Mouse (Mus musculus): Measurements from ENCODE around the gene Slc35b2. TPM values are rescaled to one million over a fixed set of nuclear protein-coding genes. Genes with fewer than 3 reads are reported as not detected.
A peak's percentile ranks its signal among the peaks of the same experiment; 100 is the strongest.

The Slc35b2 gene
- total RNA-seq, 2 experiments from 2014 or later, result 30.3 to 32.2 TPM

DNA sequence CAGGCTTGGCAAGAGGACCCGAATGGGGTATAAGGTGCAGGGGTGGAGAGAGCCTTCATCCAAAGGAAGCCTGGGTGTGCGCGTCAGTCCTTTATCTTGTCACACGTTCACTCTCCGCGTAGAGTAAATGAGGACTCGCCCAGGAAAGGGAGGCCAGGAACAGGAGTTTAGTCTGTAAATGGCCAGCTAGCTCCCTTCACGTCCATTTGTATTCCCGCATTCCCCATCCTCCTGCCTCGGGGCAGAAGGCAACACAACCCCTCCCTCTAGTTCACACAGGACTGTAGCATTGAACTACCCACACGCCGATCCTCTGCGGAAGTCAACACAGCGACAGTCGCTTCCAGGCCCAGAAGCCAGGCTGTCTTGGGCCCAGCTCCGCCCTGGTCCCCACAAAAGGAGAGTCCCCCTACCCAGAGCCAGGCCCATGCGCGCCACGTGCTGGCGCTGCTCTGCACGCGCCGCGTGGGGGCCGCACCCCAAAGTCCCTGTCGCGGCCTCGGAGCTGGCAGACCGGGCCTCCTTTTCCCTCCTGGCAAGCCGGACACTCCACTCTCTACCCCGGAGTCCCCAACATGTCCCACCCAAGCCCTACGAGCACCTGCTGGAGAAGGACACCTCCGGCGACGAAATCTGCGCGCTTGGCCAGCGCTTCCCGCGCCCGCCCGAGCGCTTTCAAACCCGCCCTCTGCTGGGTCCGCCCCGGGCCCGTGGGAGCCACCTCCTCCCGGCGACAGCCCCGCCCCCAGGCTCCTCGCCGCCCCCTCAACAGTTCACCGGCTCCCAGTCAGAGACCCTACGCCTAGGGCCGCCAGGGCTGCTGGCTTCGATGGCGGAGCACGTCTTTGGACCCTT lies 31.4 kb downstream of the Slc35b2 start:
- intact Hi-C loops (cut with DNase I), result loop anchor here (5.0 to 10.0 kb wide), 2 partner anchors 37 to 560 kb away; partner anchors contain the start of gene Mad2l1bp
- peak in 1 of 2 experiments; percentile 54 for DNase-seq (ENCODE audit: low spot score in 2 of 2)

DNA sequence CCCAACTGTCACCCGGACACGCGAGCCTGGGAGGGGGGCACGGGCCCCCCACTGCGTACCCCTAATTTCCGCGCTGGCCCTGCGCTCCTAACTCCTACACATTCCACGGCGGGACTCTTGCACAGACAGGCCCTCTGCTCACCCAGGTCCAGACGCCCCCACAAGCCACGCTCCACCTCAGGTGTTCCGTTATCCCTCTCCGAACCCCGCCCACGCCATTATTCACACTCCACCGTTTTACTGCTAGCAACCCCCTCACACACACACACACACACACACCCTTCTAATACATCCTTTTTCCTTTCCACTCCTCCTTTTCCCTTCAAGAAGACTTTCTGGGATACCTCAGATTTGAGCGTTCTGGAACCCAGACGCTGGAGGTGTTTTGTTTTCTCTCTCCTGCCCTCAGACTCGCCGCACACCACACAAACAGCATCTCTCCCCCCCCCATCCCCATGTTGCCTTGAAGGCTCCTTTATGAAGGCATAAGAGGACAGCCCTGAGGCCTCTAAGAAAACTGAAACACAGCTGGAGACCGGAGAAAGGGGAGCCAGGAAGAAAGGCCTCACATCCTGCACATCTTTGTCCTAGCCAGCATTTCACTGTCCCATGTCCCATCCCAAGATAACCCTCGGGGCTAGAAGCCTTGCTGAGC lies 32.2 kb downstream of the Slc35b2 start:
- intact Hi-C loops (cut with DNase I), result loop anchor here (5.0 to 10.0 kb wide), 2 partner anchors 36 to 559 kb away; partner anchors contain the start of gene Mad2l1bp
- DNase-seq (ENCODE audit: low spot score in 2 of 2), result no peak

DNA sequence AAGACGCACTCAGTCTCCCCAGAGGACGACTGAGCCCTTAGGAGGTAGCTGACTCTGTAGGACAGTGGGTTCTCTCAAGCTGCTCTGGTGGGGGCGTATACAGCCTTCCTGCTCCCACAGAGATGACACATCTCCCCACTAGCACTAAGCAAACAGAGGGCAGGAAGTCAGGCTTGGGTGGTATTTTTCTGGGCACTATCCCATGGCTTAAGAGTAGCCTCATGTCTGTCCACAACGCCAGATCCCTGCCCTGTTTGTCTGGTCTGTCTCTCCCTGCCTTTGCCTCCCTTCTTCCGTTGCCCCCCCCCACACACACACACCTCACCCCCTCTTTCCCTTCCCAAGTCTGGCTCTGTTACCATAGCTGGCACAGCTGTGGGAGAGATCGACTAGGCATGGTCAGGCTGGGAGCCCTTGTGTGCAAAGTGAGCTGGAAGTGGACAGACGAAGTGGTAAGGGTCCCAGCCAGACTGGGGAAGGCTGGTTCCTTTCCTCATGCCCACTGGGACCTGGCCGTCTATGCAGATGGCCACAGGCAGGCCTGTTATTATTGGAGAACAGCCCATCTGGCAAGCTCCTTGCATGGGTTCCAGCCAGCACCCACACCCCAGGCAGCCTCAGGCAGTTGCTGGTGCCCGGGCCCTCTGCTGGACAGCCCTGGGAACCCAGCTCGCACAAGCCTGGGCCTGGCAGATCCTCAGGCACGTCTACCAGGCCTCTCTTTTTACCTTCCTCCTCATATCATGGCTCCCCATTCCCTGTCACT lies 33.1 kb downstream of the Slc35b2 start:
- intact Hi-C loops (cut with DNase I), result loop anchor here (5.0 to 10.0 kb wide), 2 partner anchors 35 to 558 kb away; partner anchors contain the start of gene Mad2l1bp
- DNase-seq (ENCODE audit: low spot score in 2 of 2), result peak in 1 of 2 experiments; percentile 69

GRCm38 (mm10) chr17:45597787-45598186 lies 34.1 kb downstream of the Slc35b2 start:
- no peak for DNase-seq (ENCODE audit: low spot score in 2 of 2)
- intact Hi-C loops (cut with DNase I), result loop anchor here (5.0 to 10.0 kb wide), 2 partner anchors 35 to 557 kb away; partner anchors contain the start of gene Mad2l1bp

- intact Hi-C loops (cut with DNase I), result loop anchor here (5.0 to 10.0 kb wide), 2 partner anchors 34 to 556 kb away; partner anchors contain the start of gene Mad2l1bp
- DNase-seq (ENCODE audit: low spot score in 2 of 2), result no peak
Observed at GRCm38 (mm10) chr17:45598376-45598775, 34.7 kb downstream of the Slc35b2 start.

- intact Hi-C loops (cut with DNase I), result loop anchor here (5.0 to 10.0 kb wide), 2 partner anchors 33 to 556 kb away; partner anchors contain the start of gene Mad2l1bp
- no peak for DNase-seq (ENCODE audit: low spot score in 2 of 2)
Observed at GRCm38 (mm10) chr17:45598891-45599290, 35.2 kb downstream of the Slc35b2 start.

DNA sequence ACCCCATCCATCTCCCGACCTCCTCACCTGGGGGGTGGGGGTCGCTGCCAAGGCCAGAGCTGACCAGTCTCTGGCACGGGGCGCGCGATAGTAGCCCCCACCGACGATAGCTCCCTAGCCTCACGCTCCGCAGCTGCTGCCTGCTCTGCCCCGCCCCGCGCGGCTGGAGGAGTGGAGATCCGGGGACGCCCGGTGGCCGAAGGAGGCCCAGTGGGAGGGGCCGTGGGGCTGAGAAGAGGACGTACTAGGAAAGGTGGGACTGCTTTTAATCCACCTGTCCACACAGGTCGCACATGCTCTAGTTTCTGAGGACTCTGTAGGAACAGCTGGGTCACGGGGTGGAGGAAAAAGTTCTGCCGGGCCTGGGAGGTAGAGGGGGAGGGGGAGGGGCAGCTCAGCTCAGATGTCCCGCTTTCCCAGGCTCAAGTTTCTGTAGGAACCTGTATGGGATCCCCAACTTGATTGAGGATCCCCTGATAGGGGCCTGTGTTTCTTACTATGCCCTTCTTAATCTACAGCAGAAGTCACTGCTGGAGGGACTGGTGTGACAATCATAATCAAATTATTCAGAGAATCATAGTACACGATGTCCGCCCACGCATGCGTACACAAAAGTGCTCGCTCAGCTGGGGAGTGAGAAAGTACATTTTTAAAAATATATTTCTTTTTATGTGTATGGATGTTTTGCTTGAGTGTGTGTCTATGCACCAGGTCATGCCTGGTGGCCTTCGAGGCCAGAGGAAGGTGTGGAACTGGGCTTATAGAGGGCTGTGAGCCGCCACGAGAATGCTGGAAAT lies 36.0 kb downstream of the Slc35b2 start, which contains the start of gene Slc29a1:
Gene Slc29a1, minus strand, starts transcription at position 161 of the 797 bp plus-strand sequence.
- intact Hi-C loops (cut with DNase I), result loop anchor here (5.0 to 10.0 kb wide), 2 partner anchors 33 to 555 kb away; partner anchors contain the start of gene Mad2l1bp
- no peak for DNase-seq (ENCODE audit: low spot score in 2 of 2)

DNA sequence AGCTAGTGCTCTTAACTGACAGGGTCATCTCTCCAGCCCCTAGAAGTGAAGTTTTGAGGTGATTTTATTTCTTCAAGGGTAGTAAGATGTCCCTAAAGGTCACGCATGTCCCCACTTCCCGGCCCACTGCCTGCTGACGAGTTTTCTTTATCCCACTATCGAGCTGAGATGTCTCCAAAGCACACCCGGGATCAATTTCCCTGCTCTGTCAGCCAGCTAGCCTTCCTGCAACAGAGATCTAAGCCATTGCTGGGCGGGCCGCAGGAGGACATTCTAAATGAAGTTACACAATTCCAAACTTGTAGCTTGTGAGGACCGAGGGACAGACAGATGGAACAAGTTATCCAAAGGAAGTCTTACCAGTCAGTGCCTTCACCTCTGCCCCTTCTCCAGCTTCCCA lies 36.6 kb downstream of the Slc35b2 start:
- intact Hi-C loops (cut with DNase I), result no loop called here
- no peak for DNase-seq (ENCODE audit: low spot score in 2 of 2)

GRCm38 (mm10) chr17:45601325-45601724 lies 37.7 kb downstream of the Slc35b2 start:
- intact Hi-C loops (cut with DNase I), result no loop called here
- DNase-seq (ENCODE audit: low spot score in 2 of 2), result no peak

GRCm38 (mm10) chr17:45601877-45602304 lies 38.2 kb downstream of the Slc35b2 start, which contains the start of gene Mymx:
Gene Mymx, minus strand, starts transcription at chr17:45602102.
- intact Hi-C loops (cut with DNase I), result no loop called here
- no peak for DNase-seq (ENCODE audit: low spot score in 2 of 2)

GRCm38 (mm10) chr17:45602984-45603383 lies 39.3 kb downstream of the Slc35b2 start:
- intact Hi-C loops (cut with DNase I), result no loop called here
- DNase-seq (ENCODE audit: low spot score in 2 of 2), result no peak

DNA sequence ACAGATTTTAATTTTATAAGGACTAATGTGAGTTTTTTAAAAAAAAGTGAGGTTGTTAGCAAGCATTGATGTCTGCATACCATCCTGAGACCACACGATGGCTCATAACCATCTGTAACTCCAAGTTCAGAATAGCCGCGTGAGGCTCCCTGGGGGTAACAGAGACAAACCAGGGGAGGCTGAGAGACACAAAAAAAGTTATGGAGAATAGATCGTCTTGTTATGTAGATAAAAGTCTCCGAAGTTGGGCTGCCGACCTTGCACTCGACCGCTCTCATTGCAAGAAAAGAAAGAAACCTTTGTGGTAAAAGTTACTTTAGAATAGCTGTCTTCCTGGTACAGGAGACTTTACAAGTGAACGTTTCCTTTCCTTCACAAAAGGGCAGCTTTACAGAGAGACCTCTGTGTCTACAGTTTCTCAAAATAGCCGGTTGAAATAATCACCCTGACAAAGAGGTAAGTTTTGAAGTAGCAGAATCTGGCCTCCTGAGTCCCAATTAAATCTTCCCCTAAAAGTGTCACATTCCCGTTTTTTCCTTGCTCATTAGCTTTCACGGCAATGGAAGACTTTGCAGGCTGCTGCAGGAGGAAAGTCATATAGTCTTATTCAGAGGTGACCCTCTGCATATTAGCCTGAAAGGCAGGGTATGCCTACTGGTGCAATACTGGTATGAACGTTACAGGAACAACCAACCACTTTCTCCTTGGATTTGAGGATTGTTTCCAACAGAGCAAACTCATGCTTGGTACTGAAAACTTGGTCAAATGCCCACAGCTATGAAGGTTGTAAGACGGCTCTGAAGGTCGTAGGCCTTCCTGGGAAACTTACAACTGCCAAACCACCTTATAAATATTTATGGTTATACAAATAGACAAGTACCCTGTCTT lies 43.6 kb downstream of the Slc35b2 start:
- no peak for DNase-seq (ENCODE audit: low spot score in 2 of 2)
- intact Hi-C loops (cut with DNase I), result no loop called here

- intact Hi-C loops (cut with DNase I), result no loop called here
- no peak for DNase-seq (ENCODE audit: low spot score in 2 of 2)
Observed at GRCm38 (mm10) chr17:45608396-45608795, 44.7 kb downstream of the Slc35b2 start.

GRCm38 (mm10) chr17:45610144-45610866 lies 46.6 kb downstream of the Slc35b2 start:
- no peak for DNase-seq (ENCODE audit: low spot score in 2 of 2)

GRCm38 (mm10) chr17:45612008-45612407 lies 48.3 kb downstream of the Slc35b2 start:
- intact Hi-C loops (cut with DNase I), result no loop called here
- no peak for DNase-seq (ENCODE audit: low spot score in 2 of 2)

More at GRCm38 (mm10) chr17:45610144-45610866, 46.6 kb downstream of the Slc35b2 start:
- intact Hi-C loops (cut with DNase I), result no loop called here

DNA sequence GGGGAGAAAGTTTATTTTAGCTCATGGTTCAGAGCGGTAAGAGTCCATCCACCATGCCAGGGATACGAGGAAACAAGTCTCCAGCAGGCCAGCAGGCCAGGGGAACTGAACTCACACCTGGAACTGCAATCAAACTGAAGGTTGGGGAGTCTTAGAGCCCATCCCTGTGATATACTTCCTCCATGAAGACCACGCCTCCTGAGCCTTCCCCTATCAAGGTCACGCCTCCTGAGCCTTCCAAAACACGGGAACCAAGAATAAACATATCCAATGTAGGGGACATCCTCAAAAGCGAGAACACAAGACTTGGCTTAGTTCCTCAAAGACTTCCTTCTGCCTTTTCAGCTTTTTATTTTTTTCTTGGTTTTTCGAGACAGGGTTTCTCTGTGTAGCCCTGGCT lies 49.2 kb downstream of the Slc35b2 start:
- intact Hi-C loops (cut with DNase I), result no loop called here
- DNase-seq (ENCODE audit: low spot score in 2 of 2), result no peak

All from left cerebral cortex, postnatal 25 days (tissue).